Mouse (Mus musculus): Measurements from ENCODE around the gene Elane. TPM values are rescaled to one million over a fixed set of nuclear protein-coding genes. Genes with fewer than 3 reads are reported as not detected.

Gene Elane
- polyA plus RNA-seq, 1 experiment from 2014 or later = 2.4 TPM

DNA sequence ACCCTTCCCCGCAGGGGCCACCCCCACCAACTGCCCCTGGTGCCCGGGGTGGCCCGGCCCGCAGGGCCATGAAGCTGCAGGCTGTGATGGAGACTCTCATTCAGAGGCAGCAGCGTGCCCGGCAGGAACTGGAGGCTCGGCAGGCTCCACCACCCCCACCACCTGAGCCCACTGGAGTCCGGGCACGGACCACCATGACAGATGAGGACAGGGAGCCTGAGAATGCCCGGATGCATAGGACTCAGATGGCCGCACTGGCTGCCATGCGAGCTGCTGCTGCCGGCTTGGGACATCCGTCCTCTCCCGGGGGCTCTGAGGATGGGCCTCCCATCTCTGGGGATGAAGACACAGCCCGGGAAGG is 44.8 kb downstream of the Elane start:
- peaks cover 21% of the 10 kb centered on the region; the same call in 1 of the 2 replicates for H3K36me3 ChIP-seq (ENCODE audit: control insufficient read depth, insufficient read depth, low read length)
- H3K4me2 ChIP-seq (ENCODE audit: low read depth, low read length) = no peak overlapping the region
- H3K9ac ChIP-seq (ENCODE audit: low read depth, low read length) = peak overlapping the region; percentile 43; the same call in 1 of the 2 replicates
- 90% methylated on average over 16 of the region's 16 CpGs for WGBS
- ATAC-seq = no peak
- peaks cover 72% of the 10 kb centered on the region for H3K4me1 ChIP-seq (ENCODE audit: control insufficient read depth, insufficient read depth, low read length)
- no peak overlapping the region for H3K4me3 ChIP-seq (ENCODE audit: low read length)
- H3K27me3 ChIP-seq (replicated peaks; ENCODE audit: control insufficient read depth, insufficient read depth, low read length) = no peaks in the 10 kb centered on the region
- no peak overlapping the region for H3K27ac ChIP-seq (ENCODE audit: low read length)
- H3K9me3 ChIP-seq (ENCODE audit: control insufficient read depth, low read length) = no peaks in the 10 kb centered on the region

DNA sequence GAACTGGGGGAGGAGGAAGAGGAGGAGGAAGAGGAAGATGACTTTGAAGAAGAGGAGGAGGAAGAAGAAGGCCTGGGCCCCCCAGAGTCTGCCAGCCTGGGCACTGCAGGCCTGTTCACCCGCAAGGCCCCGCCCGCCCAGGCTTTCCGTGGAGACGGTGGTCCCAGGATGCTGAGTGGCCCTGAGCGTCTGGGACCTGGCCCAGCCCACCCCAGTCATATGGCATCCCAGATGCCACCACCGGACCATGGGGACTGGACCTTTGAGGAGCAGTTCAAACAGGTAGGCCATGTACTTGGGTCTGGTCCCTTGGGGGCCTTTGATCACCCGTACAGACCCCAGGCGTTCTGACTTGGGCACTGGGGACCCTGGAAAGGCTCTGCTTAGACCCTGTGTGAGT is 45.8 kb downstream of the Elane start:
- 70% methylated on average over 9 of the region's 9 CpGs for WGBS
- Histone ChIP-seq H3K4me1 (ENCODE audit: control insufficient read depth, insufficient read depth, low read length) (peaks cover 77% of the 10 kb centered on the region), H3K9me3 (ENCODE audit: control insufficient read depth, low read length) (no peaks in the 10 kb centered on the region), H3K36me3 (ENCODE audit: control insufficient read depth, insufficient read depth, low read length) (peaks cover 21% of the 10 kb centered on the region; the same call in 1 of the 2 replicates), H3K9ac (ENCODE audit: low read depth, low read length) (0 out of 2 replicates have a peak overlapping the region, but pooled peaks have one; percentile 17), H3K4me3 (ENCODE audit: low read length) (no peak overlapping the region), H3K27ac (ENCODE audit: low read length) (no peak overlapping the region), H3K27me3 (replicated peaks; ENCODE audit: control insufficient read depth, insufficient read depth, low read length) (no peaks in the 10 kb centered on the region), H3K4me2 (ENCODE audit: low read depth, low read length) (no peak overlapping the region)
- no peak for ATAC-seq

DNA sequence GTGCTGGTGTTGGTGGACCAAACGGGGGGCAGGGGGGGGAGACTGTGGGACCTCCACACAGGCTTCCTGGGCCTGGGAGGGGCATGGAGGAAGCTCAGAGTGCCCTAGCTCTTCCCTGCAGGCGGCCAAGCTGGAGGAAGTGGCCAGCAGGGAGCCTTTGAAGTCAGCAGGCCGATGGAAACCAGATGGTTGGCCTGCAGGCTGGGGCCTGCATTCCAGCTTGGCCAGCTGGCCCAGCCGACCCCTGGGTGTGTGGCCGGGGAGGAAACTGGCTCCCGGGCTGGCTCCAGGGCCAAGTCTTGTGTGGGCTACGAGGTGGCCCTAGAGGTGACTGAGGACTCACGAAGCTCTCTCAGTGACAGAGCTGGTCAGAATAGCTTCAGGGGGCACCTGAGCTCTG is 46.7 kb downstream of the Elane start:
- Histone ChIP-seq H3K27me3 (replicated peaks; ENCODE audit: control insufficient read depth, insufficient read depth, low read length) (no peaks in the 10 kb centered on the region), H3K9me3 (ENCODE audit: control insufficient read depth, low read length) (no peaks in the 10 kb centered on the region), H3K4me1 (ENCODE audit: control insufficient read depth, insufficient read depth, low read length) (peaks cover 86% of the 10 kb centered on the region), H3K4me3 (ENCODE audit: low read length) (no peak overlapping the region), H3K4me2 (ENCODE audit: low read depth, low read length) (0 out of 2 replicates have a peak overlapping the region, but pooled peaks have one; percentile 6), H3K36me3 (ENCODE audit: control insufficient read depth, insufficient read depth, low read length) (peaks cover 21% of the 10 kb centered on the region; the same call in 1 of the 2 replicates), H3K27ac (ENCODE audit: low read length) (peak overlapping the region; percentile 43), H3K9ac (ENCODE audit: low read depth, low read length) (peak overlapping the region; percentile 21)
- WGBS = 27% methylated on average over 8 of the region's 8 CpGs
- ATAC-seq = no peak

DNA sequence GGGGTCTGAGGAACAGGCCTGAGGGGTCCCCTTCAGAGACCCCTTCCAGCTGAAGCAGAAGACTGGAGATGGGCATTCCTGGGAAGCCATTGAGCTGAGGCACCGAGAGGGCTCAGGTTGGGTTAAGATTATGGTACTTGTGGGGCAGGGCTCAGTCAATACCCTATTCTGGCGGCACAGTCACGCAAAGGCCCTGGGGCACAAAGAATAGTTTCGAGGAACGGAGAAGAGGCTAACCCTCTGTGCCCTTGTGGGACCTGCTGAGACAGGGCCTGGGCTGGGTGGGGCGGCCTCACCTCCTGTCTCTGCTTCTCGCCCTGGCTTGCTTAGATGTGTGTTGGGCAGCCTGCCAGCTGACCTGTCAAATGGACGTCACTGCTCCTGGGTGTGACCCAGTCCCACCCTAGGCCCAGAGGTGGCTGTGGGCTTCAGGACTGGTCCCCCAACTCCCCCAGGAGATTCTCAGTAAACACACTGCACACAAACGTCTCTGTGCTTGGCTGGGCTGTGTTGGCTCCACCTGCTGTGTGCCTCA is 47.2 kb downstream of the Elane start:
- H3K9ac ChIP-seq (ENCODE audit: low read depth, low read length) = 0 out of 2 replicates have a peak overlapping the region, but pooled peaks have one; percentile 25
- H3K9me3 ChIP-seq (ENCODE audit: control insufficient read depth, low read length) = no peaks in the 10 kb centered on the region
- peak overlapping the region; percentile 51 for H3K27ac ChIP-seq (ENCODE audit: low read length)
- H3K4me1 ChIP-seq (ENCODE audit: control insufficient read depth, insufficient read depth, low read length) = peaks cover 86% of the 10 kb centered on the region
- H3K36me3 ChIP-seq (ENCODE audit: control insufficient read depth, insufficient read depth, low read length) = peaks cover 24% of the 10 kb centered on the region; the same call in 1 of the 2 replicates
- no peak overlapping the region for H3K4me2 ChIP-seq (ENCODE audit: low read depth, low read length)
- ATAC-seq = no peak
- H3K27me3 ChIP-seq (replicated peaks; ENCODE audit: control insufficient read depth, insufficient read depth, low read length) = no peaks in the 10 kb centered on the region
- 61% methylated on average over 9 of the region's 9 CpGs for WGBS
- no peak overlapping the region for H3K4me3 ChIP-seq (ENCODE audit: low read length)

DNA sequence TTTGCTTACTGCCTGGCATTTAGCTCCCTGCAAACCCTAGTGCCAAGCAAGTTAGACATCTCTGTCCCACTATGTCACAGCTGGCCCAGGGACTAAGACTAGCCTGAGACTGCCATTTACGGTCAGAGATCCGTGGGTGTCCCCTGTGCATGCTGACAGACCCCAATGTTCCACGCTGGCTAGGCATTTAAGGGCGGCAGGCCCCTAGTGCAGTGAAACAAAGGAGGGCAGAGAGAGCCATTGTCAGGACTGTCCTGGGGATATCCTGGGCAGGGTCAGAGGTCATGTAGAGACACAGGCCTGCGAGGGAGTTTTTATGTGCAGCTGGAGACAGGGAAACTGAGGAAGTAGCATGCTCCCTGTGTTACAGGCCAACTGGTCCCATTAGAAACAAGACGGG is 47.8 kb downstream of the Elane start:
- Histone ChIP-seq H3K9me3 (ENCODE audit: control insufficient read depth, low read length) (no peaks in the 10 kb centered on the region), H3K4me3 (ENCODE audit: low read length) (no peak overlapping the region), H3K27me3 (replicated peaks; ENCODE audit: control insufficient read depth, insufficient read depth, low read length) (no peaks in the 10 kb centered on the region), H3K4me1 (ENCODE audit: control insufficient read depth, insufficient read depth, low read length) (peaks cover 82% of the 10 kb centered on the region), H3K27ac (ENCODE audit: low read length) (peak overlapping the region; percentile 49; the same call in 1 of the 2 replicates), H3K9ac (ENCODE audit: low read depth, low read length) (peak overlapping the region; percentile 47; the same call in 1 of the 2 replicates), H3K4me2 (ENCODE audit: low read depth, low read length) (no peak overlapping the region), H3K36me3 (ENCODE audit: control insufficient read depth, insufficient read depth, low read length) (peaks cover 24% of the 10 kb centered on the region; the same call in 1 of the 2 replicates)
- 76% methylated on average over 6 of the region's 6 CpGs for WGBS
- no peak for ATAC-seq

DNA sequence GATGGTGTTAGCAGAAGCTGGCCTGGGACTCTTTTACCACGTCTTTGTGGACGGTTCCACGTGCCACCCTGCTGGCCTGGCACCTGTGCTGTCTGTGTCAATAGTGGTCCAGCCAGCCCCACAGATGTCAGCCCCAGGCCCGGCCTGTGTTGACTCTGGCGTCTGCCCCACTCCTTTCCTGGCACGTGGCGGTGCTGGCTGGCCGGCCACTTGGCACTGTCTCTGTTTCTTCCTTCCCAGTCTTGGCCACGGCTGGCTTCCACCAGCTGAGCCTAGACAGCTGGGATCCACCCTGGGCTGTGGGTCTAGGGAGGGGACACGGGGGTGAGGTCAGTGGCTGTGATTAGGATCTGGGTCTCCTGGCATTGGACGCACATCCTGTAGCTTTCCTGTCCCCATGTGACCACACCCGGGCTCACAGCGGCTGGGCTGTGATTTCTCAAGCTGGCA is 48.2 kb downstream of the Elane start:
- Histone ChIP-seq H3K27ac (ENCODE audit: low read length) (peak overlapping the region; percentile 49), H3K4me2 (ENCODE audit: low read depth, low read length) (no peak overlapping the region), H3K9ac (ENCODE audit: low read depth, low read length) (peak overlapping the region; percentile 47), H3K36me3 (ENCODE audit: control insufficient read depth, insufficient read depth, low read length) (peaks cover 24% of the 10 kb centered on the region; the same call in 1 of the 2 replicates), H3K4me1 (ENCODE audit: control insufficient read depth, insufficient read depth, low read length) (peaks cover 80% of the 10 kb centered on the region), H3K27me3 (replicated peaks; ENCODE audit: control insufficient read depth, insufficient read depth, low read length) (no peaks in the 10 kb centered on the region), H3K4me3 (ENCODE audit: low read length) (no peak overlapping the region), H3K9me3 (ENCODE audit: control insufficient read depth, low read length) (no peaks in the 10 kb centered on the region)
- WGBS = 45% methylated on average over 13 of the region's 13 CpGs
- 0 out of 2 replicates have a peak, but pooled peaks have one; percentile 4 for ATAC-seq

DNA sequence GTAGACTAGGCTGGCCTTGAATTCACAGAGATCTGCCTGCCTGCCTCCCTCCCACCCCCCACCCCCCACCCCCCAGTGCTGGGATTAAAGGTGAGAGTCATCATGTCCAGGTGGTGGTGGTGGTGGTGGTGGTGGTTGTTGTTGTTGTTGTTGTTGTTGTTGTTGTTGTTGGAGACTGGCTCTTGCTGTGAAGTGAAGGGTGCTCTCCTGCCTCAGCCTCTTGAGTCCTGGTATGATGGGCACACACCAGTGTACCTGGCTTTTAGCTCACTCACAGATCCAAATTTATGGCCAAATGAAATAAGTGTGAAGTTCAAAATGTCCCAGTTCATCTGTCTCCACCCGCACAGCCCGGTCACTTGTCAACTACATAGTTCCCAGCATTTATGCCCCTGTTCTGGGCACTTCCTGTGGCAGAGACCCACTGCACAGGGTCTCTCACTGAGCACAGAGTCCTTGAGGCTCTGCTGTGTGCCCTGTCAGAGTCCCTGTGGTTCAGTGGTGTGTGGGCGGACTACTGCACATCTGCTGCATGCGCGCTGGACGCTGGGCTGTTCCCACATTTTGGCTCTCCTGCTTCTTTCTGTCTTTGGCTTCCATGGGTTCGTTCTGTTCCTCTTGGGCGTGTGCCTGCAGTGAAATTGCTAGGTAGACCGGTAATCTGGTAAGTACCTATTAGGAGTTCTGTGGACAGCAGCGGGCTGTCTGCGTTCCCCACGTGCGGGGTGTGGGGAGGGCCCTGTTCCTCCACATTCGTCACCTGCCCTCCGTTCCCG is 48.9 kb downstream of the Elane start:
- Histone ChIP-seq H3K4me3 (ENCODE audit: low read length) (no peak overlapping the region), H3K9me3 (ENCODE audit: control insufficient read depth, low read length) (no peaks in the 10 kb centered on the region), H3K9ac (ENCODE audit: low read depth, low read length) (no peak overlapping the region), H3K36me3 (ENCODE audit: control insufficient read depth, insufficient read depth, low read length) (peaks cover 26% of the 10 kb centered on the region; the same call in 1 of the 2 replicates), H3K27me3 (replicated peaks; ENCODE audit: control insufficient read depth, insufficient read depth, low read length) (no peaks in the 10 kb centered on the region), H3K27ac (ENCODE audit: low read length) (no peak overlapping the region), H3K4me1 (ENCODE audit: control insufficient read depth, insufficient read depth, low read length) (peaks cover 78% of the 10 kb centered on the region), H3K4me2 (ENCODE audit: low read depth, low read length) (no peak overlapping the region)
- 85% methylated on average over 16 of the region's 16 CpGs for WGBS
- ATAC-seq = no peak

DNA sequence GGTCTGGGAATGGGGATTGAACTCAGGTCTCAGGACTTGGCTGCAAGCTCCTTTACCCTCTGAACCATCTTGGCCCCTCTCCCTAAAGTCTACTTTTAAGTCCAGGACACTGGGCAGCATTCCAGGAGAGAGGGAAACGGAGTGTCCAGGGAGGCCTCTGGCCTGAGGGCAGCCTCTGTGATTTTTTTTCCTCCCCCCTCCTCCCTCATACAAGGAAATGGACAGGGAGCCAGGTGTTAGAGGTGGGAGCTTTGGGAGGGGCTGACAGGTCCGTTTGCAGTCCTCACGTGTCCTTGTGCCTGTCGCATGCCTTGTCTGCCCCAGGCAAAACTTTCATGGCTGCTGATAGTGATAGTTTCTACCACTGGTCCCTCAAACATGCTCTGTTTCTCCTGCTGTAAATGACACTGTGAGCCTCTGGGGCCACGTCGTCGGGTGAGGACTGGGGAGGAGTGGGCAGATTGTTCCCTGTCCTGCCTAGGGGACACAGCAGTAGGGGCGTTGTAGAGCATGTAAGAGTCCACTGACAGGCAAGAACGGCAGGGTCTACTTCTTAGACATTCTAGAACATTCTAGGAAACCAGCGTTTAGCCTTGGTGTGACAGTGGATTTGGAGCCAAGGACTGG is 50.4 kb downstream of the Elane start:
- peak overlapping the region; percentile 85 for H3K27ac ChIP-seq (ENCODE audit: low read length)
- H3K9ac ChIP-seq (ENCODE audit: low read depth, low read length) = peak overlapping the region; percentile 46; the same call in 1 of the 2 replicates
- peak; percentile 10; the same call in 1 of the 2 replicates for ATAC-seq
- WGBS = 47% methylated on average over 10 of the region's 10 CpGs
- H3K4me1 ChIP-seq (ENCODE audit: control insufficient read depth, insufficient read depth, low read length) = peaks cover 70% of the 10 kb centered on the region
- peak overlapping the region; percentile 28 for H3K4me2 ChIP-seq (ENCODE audit: low read depth, low read length)
- peak overlapping the region; percentile 3; the same call in 1 of the 2 replicates for H3K4me3 ChIP-seq (ENCODE audit: low read length)
- H3K9me3 ChIP-seq (ENCODE audit: control insufficient read depth, low read length) = no peaks in the 10 kb centered on the region
- peaks cover 21% of the 10 kb centered on the region; the same call in 1 of the 2 replicates for H3K36me3 ChIP-seq (ENCODE audit: control insufficient read depth, insufficient read depth, low read length)
- no peaks in the 10 kb centered on the region for H3K27me3 ChIP-seq (replicated peaks; ENCODE audit: control insufficient read depth, insufficient read depth, low read length)

DNA sequence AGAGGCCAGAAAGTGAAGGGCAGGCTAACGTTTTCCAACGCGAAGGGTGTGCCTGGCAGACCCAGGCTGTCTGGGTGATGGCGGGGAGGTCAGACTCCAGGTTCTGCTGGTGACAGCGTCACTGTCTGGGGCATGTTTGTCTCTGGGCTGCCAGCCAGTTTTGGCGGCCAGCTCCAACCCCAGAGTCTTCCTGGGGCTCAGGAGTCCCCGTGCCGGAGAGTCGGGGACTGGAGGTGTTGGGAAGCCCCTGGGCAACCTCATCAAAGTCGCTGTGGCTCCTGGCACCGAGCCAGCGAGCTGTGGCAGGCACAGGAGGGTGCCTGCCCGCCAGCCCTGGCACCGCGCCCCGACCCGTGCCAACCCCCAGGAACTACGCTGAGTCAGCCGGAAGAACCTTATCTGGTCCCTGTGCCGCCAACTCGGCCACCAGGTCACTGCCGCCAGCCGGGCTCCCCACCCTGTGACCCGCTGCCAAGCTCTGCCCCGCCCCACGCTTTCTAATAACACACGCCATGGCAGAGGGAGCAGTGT is 50.9 kb downstream of the Elane start:
- H3K36me3 ChIP-seq (ENCODE audit: control insufficient read depth, insufficient read depth, low read length) = peaks cover 16% of the 10 kb centered on the region; the same call in 1 of the 2 replicates
- H3K27ac ChIP-seq (ENCODE audit: low read length) = peak overlapping the region; percentile 85
- ATAC-seq = peak; percentile 54
- 45% methylated on average over 27 of the region's 27 CpGs for WGBS
- H3K4me2 ChIP-seq (ENCODE audit: low read depth, low read length) = peak overlapping the region; percentile 28
- H3K27me3 ChIP-seq (replicated peaks; ENCODE audit: control insufficient read depth, insufficient read depth, low read length) = no peaks in the 10 kb centered on the region
- peak overlapping the region; percentile 46; the same call in 1 of the 2 replicates for H3K9ac ChIP-seq (ENCODE audit: low read depth, low read length)
- H3K4me3 ChIP-seq (ENCODE audit: low read length) = peak overlapping the region; percentile 3; the same call in 1 of the 2 replicates
- H3K9me3 ChIP-seq (ENCODE audit: control insufficient read depth, low read length) = no peaks in the 10 kb centered on the region
- peaks cover 64% of the 10 kb centered on the region for H3K4me1 ChIP-seq (ENCODE audit: control insufficient read depth, insufficient read depth, low read length)

All from intestine, embryonic 16.5 days (tissue).